Mouse (Mus musculus) forebrain, embryonic 15.5 days (tissue): Measurements from ENCODE around the gene Sema5a. TPM values are rescaled to one million over a fixed set of nuclear protein-coding genes. Genes with fewer than 3 reads are reported as not detected.

Experiments
- ATAC-seq: fragments of 200-750 bp; cut with Nextera tagmentation; replicated peaks from 2 replicates; pipeline ENCODE4 v1.8.0; 2017; ENCODE audit warnings: mild to moderate bottlenecking, moderate TSS enrichment, moderate library complexity
- H3K27ac ChIP-seq: fragments of 300-500 bp; sonication (generic); replicated peaks from 2 replicates; pipeline ENCODE4 v1.5.1; 2015; ENCODE audit warnings: mild to moderate bottlenecking, inconsistent platforms
- H3K27me3 ChIP-seq: fragments of 300-500 bp; sonication (generic); 2 replicates; pipeline ENCODE4 v1.6.1; 2015; ENCODE audit warnings: inconsistent platforms
- H3K36me3 ChIP-seq: fragments of 300-500 bp; sonication (generic); 2 replicates; pipeline ENCODE4 v1.6.1; 2015; ENCODE audit warnings: mild to moderate bottlenecking, inconsistent platforms
- H3K4me1 ChIP-seq: fragments of 300-500 bp; sonication (generic); 2 replicates; pipeline ENCODE4 v1.6.1; 2015; ENCODE audit warnings: inconsistent platforms
- H3K4me2 ChIP-seq: fragments of 300-500 bp; sonication (generic); replicated peaks from 2 replicates; pipeline ENCODE4 v1.6.1; 2015; ENCODE audit warnings: mild to moderate bottlenecking, inconsistent platforms
- H3K4me3 ChIP-seq: fragments of 300-500 bp; sonication (generic); 2 replicates; pipeline ENCODE4 v1.5.1; 2015; ENCODE audit warnings: mild to moderate bottlenecking, inconsistent platforms
- H3K9ac ChIP-seq: fragments of 300-500 bp; sonication (generic); replicated peaks from 2 replicates; pipeline ENCODE4 v1.6.1; 2015; ENCODE audit warnings: mild to moderate bottlenecking, inconsistent platforms
- H3K9me3 ChIP-seq: fragments of 300-500 bp; sonication (generic); 2 replicates; pipeline ENCODE4 v1.6.1; 2016; ENCODE audit warnings: inconsistent platforms
- WGBS: fragments of 180-500 bp; shearing (Covaris S2); methylation state at CpG from one replicate; pipeline ENCODE4 v1.1.7; 2015; ENCODE audit warnings: mixed read lengths; 5-methylcytosine and 5-hydroxymethylcytosine counted together
- polyA plus RNA-seq: library from polyadenylated mRNA; unstranded; fragments of >200 nt; fragmentation: Nextera tagmentation; extraction: Ambion mirVana; gene quantifications from 2 replicates; pipeline ENCODE4 v1.2.1, GENCODE M21; 2015

Gene Sema5a
- polyA plus RNA-seq, 1 experiment from 2014 or later = 12.6 TPM

- ATAC-seq = no peak
Measured at GRCm38 (mm10) chr15:32233451-32233850, 11.2 kb upstream of the Sema5a start.

GRCm38 (mm10) chr15:32239099-32239498 is 5.5 kb upstream of the Sema5a start:
- ATAC-seq = no peak
- H3K9me3 ChIP-seq = no peaks in the 10 kb centered on the region
- H3K27me3 ChIP-seq = no peaks in the 10 kb centered on the region
- no peaks in the 10 kb centered on the region for H3K36me3 ChIP-seq
- no peak overlapping the region for H3K9ac ChIP-seq
- 93% methylated on average over 2 of the region's 2 CpGs for WGBS
- no peak overlapping the region for H3K4me3 ChIP-seq
- peaks cover 7% of the 10 kb centered on the region for H3K4me1 ChIP-seq
- no peak overlapping the region for H3K4me2 ChIP-seq
- H3K27ac ChIP-seq = no peak overlapping the region

More at GRCm38 (mm10) chr15:32233451-32233850, 11.2 kb upstream of the Sema5a start:
- no peak overlapping the region for H3K9ac ChIP-seq
- no peak overlapping the region for H3K4me3 ChIP-seq
- no peaks in the 10 kb centered on the region for H3K36me3 ChIP-seq
- no peaks in the 10 kb centered on the region for H3K27me3 ChIP-seq
- WGBS = 93% methylated on average over 1 of the region's 1 CpGs
- no peak overlapping the region for H3K4me2 ChIP-seq
- no peaks in the 10 kb centered on the region for H3K4me1 ChIP-seq
- H3K27ac ChIP-seq = no peak overlapping the region
- H3K9me3 ChIP-seq = no peaks in the 10 kb centered on the region

- H3K9me3 ChIP-seq = no peaks in the 10 kb centered on the region
- no peak overlapping the region for H3K4me3 ChIP-seq
- whole genome bisulfite sequencing = 72% methylated on average over 3 of the region's 3 CpGs
- H3K4me1 ChIP-seq = peaks cover 14% of the 10 kb centered on the region
- ATAC-seq = no peak
- H3K27ac ChIP-seq = no peak overlapping the region
- no peaks in the 10 kb centered on the region for H3K36me3 ChIP-seq
- H3K4me2 ChIP-seq = no peak overlapping the region
- no peaks in the 10 kb centered on the region for H3K27me3 ChIP-seq
- no peak overlapping the region for H3K9ac ChIP-seq
Measured at GRCm38 (mm10) chr15:32240159-32240558, 4.5 kb upstream of the Sema5a start.

DNA sequence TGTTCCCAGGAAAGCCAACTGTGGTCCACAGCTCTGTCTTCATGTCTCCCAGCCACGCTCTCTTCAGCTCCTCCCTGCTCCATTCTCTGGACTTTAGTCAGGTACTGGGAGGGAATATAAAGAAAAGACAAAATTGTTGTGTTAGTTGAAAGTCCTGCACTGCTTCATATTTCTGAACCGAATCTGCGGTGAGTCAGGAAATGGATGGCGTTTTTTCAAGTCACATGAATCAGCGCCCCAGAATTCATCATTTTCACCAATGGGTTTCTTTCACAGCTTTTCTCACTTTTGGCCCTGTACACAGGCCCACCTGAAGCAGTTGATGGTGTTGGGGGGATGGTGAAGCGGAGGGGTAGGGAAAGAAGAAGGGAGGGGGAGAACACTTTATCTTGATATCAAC is 2.9 kb upstream of the Sema5a start:
- Histone ChIP-seq H3K4me1 (peaks cover 22% of the 10 kb centered on the region), H3K27ac (no peak overlapping the region), H3K4me3 (no peak overlapping the region), H3K9me3 (no peaks in the 10 kb centered on the region), H3K4me2 (no peak overlapping the region), H3K9ac (no peak overlapping the region), H3K27me3 (no peaks in the 10 kb centered on the region), H3K36me3 (no peaks in the 10 kb centered on the region)
- 92% methylated on average over 6 of the region's 6 CpGs for WGBS
- no peak for ATAC-seq

DNA sequence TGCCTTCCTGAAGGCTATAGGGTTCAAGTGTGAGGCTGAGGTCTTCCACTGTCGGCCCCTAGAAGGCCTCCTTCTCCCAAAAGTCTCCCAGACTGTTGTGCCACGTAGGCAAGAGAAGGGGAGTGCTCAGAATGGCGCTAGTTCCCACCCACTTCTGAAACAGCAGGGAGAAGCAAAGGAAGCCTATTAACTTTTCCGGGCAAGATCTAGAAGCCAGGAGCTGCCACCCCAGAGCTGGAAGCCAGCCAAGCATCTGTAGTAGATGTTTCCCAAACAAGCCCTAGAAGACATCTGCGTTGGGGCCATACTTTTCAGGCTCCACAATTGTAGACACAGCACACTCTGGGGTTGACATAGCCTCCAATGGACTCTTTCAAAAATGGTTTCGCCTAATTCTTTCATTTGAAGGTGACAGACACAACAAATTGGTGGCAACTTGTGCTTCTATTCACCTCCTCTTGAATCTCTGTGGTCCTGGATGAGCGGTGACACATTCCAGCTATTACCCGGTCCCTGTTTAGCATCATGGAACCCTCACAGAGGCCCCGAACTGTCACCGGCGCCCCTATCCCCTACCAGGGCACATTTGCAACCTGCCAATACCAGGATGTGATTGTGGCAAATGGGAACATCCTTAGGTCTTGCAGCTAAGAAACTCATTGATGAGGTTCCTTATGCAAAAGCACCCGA is 1.4 kb upstream of the Sema5a start:
- peak overlapping the region; percentile 99 for H3K4me2 ChIP-seq
- H3K27ac ChIP-seq = peak overlapping the region; percentile 23; the same call in 1 of the 2 replicates
- no peaks in the 10 kb centered on the region for H3K36me3 ChIP-seq
- WGBS = 53% methylated on average over 12 of the region's 12 CpGs
- H3K4me3 ChIP-seq = peak overlapping the region; percentile 71
- H3K9ac ChIP-seq = no peak overlapping the region
- peaks cover 36% of the 10 kb centered on the region for H3K4me1 ChIP-seq
- H3K27me3 ChIP-seq = no peaks in the 10 kb centered on the region
- no peak for ATAC-seq
- no peaks in the 10 kb centered on the region for H3K9me3 ChIP-seq

DNA sequence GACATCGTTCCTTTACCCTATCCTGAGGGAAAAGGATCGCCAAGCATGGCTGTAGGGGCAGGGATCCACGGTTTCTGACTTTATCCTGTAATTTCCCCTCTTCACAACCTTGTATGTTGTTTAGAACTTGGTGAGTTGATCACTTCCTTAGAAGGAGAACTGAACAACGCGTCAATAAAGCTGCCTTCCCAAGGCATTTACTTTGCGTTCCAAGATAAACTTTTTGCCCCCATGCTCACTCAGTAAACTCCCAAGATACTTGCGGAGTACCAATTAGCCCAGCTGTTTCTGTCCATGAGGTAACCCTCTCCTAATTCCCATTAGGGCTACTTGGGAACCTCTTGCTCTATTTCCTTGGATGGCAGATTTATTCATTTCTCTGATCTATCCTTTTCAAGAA is 786 bp upstream of the Sema5a start:
- Histone ChIP-seq H3K9ac (peak overlapping the region; percentile 64; the same call in 1 of the 2 replicates), H3K4me1 (peaks cover 36% of the 10 kb centered on the region), H3K4me3 (peak overlapping the region; percentile 71), H3K27ac (peak overlapping the region; percentile 23; the same call in 1 of the 2 replicates), H3K27me3 (no peaks in the 10 kb centered on the region), H3K4me2 (peak overlapping the region; percentile 99), H3K9me3 (no peaks in the 10 kb centered on the region), H3K36me3 (no peaks in the 10 kb centered on the region)
- no peak for ATAC-seq
- 62% methylated on average over 7 of the region's 7 CpGs for WGBS

DNA sequence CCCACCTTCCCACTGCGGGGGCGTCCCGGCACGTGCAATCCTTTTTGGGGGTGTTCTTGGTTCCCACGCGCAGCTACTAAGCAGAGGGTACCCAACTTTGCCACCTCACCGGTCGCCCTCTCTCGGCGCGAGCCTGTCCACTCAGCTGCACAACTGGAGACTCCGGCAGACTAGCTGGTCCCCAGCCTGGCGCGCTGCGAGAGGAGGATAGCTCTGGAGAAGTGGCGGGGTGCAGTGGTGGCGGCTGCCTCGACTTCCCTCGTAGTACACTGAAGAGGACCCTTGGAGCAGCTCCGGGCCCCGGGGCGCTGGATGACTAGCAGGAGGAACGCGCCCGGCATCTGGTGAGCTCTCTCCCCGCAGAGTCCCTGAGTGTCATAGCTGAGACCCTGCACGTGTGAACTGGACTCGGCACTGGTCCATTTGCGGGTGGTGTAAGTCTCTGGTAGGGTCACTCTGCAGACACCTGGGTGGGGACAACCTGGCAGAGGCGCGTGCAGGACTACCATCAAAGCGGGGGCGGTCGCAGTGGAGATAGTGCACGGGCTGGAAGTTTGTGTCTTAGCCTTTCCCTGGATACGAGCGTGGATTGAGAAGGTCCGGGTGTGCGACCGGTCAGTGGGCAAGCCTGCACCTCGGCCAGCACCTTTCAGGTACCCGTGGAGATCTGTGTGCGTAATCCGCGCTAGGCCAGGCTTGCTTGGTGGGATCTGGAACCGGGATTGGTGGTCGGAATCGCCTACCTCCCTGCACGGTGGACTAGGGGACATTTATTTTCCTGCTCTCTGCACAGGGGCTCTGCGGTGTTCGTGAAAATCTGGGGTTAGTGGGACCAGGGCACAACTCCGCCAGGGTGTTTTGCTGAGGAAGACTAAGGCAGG is 586 bp downstream of the Sema5a start:
- Histone ChIP-seq H3K4me1 (peaks cover 33% of the 10 kb centered on the region), H3K27me3 (no peaks in the 10 kb centered on the region), H3K36me3 (no peaks in the 10 kb centered on the region), H3K9ac (peak overlapping the region; percentile 64), H3K4me3 (peak overlapping the region; percentile 71), H3K9me3 (no peaks in the 10 kb centered on the region), H3K27ac (peak overlapping the region; percentile 43), H3K4me2 (peak overlapping the region; percentile 99)
- ATAC-seq = peak; percentile 69
- under 1% methylated on average over 52 of the region's 52 CpGs for WGBS

DNA sequence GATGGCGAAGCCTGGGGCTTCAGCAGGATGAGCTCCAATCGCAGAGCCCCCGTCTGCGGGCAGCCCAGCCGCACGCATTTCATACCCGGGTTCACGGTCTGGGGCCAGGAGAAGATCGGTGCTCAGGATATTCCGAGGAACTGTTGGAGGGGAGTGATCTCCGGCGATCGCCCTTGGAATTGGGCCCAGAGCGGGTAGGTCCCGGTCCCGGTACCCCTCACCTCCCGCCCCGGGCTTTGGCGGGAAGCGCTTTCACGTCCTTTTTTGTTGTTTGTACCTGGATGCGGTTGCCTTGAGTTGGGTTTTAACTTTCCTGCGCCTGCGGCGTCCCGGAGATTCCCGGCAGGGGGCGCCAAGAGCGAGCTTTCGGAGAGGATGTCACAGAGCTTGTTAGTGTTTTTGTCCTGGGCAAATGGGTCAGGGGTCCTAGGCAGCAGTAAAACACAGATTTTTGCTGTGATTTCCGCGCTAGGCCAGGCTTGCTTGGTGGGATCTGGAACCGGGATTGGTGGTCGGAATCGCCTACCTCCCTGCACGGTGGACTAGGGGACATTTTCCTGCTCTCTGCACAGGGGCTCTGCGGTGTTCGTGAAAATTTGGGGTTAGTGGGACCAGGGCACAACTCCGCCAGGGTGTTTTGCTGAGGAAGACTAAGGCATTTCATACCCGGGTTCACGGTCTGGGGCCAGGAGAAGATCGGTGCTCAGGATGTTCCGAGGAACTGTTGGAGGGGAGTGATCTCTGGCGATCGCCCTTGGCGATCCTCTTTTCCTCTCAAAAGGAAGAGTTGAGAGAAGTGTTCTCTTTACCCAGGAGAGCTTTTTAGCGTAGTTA is 1.4 kb downstream of the Sema5a start:
- peak overlapping the region; percentile 99 for H3K4me2 ChIP-seq
- ATAC-seq = peak; percentile 53
- H3K27me3 ChIP-seq = no peaks in the 10 kb centered on the region
- peaks cover 33% of the 10 kb centered on the region for H3K4me1 ChIP-seq
- peak overlapping the region; percentile 64 for H3K9ac ChIP-seq
- no peaks in the 10 kb centered on the region for H3K9me3 ChIP-seq
- WGBS = under 1% methylated on average over 47 of the region's 47 CpGs
- H3K4me3 ChIP-seq = peak overlapping the region; percentile 71
- H3K36me3 ChIP-seq = no peaks in the 10 kb centered on the region
- H3K27ac ChIP-seq = peak overlapping the region; percentile 43

DNA sequence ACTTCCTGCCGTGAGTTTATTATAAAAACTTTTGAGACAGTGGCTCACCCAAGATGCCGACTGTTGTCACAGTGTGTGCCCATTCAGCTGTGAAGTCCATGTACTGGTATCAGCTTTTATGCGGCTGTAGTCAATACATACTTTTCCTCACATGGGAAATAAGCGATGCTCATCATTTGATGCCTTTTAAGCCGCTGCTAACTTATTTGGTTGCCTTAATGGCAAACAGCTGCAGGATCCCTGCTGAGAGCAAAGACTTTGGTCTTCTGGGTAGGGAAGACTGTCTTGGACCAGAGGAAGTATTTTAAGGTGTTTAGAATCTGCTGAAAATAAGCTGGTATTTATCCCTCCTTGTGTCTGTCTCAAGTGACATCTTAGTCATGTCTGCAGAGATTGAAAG is 2.7 kb downstream of the Sema5a start:
- H3K4me1 ChIP-seq = peaks cover 33% of the 10 kb centered on the region
- WGBS = 42% methylated on average over 5 of the region's 5 CpGs
- no peak for ATAC-seq
- no peaks in the 10 kb centered on the region for H3K36me3 ChIP-seq
- peak overlapping the region; percentile 71 for H3K4me3 ChIP-seq
- H3K27ac ChIP-seq = no peak overlapping the region
- H3K9me3 ChIP-seq = no peaks in the 10 kb centered on the region
- no peak overlapping the region for H3K9ac ChIP-seq
- no peaks in the 10 kb centered on the region for H3K27me3 ChIP-seq
- H3K4me2 ChIP-seq = peak overlapping the region; percentile 99

- no peak overlapping the region for H3K4me2 ChIP-seq
- no peak overlapping the region for H3K4me3 ChIP-seq
- WGBS = 76% methylated on average over 2 of the region's 2 CpGs
- H3K9me3 ChIP-seq = no peaks in the 10 kb centered on the region
- H3K27ac ChIP-seq = no peak overlapping the region
- ATAC-seq = no peak
- no peak overlapping the region for H3K9ac ChIP-seq
- no peaks in the 10 kb centered on the region for H3K27me3 ChIP-seq
- peaks cover 5% of the 10 kb centered on the region; the same call in 1 of the 2 replicates for H3K36me3 ChIP-seq
- peaks cover 18% of the 10 kb centered on the region for H3K4me1 ChIP-seq
Measured at GRCm38 (mm10) chr15:32254806-32255205, 10.2 kb downstream of the Sema5a start.

GRCm38 (mm10) chr15:32257340-32257739 is 12.7 kb downstream of the Sema5a start:
- no peak; the same call in 1 of the 2 replicates for ATAC-seq
- Histone ChIP-seq H3K9me3 (no peaks in the 10 kb centered on the region), H3K36me3 (peaks cover 5% of the 10 kb centered on the region; the same call in 1 of the 2 replicates), H3K4me3 (no peak overlapping the region), H3K4me1 (peaks cover 29% of the 10 kb centered on the region), H3K4me2 (no peak overlapping the region), H3K9ac (no peak overlapping the region), H3K27ac (no peak overlapping the region), H3K27me3 (no peaks in the 10 kb centered on the region)
- 64% methylated on average over 8 of the region's 8 CpGs for WGBS
